Mouse (Mus musculus): ENCODE data around the gene Lrsam1. TPM values are rescaled to one million over a fixed set of nuclear protein-coding genes. Genes with fewer than 3 reads are reported as not detected.

The Lrsam1 gene
- total and polyA plus RNA-seq, 3 experiments = 5.0 to 9.5 (median 5.4) TPM

GRCm38 (mm10) chr2:32928235-32928946 is 33.0 kb downstream of the Lrsam1 start:
- Histone ChIP-seq H3K9me3 (replicated peaks; ENCODE audit: low read length) (no peaks in the 10 kb centered on the region), H3K27ac (ENCODE audit: insufficient read depth, low read depth) (no peak overlapping the region), H3K9ac (ENCODE audit: insufficient read depth, low read depth) (no peak overlapping the region), H3K4me3 (replicated peaks in 1 of 3; ENCODE audit: low read depth in 2 of 3, low read length in 2 of 3, poor library complexity in 1 of 3) (no peak overlapping the region), H3K27me3 (replicated peaks) (no peaks in the 10 kb centered on the region), H3K36me3 (replicated peaks in 1 of 2; ENCODE audit: control insufficient read depth in 1 of 2, insufficient read depth in 1 of 2, low read length in 1 of 2) (peaks cover 17 to 46% of the 10 kb centered on the region in 2 experiments), H3K79me2 (replicated peaks; ENCODE audit: control insufficient read depth, extremely low read depth, insufficient read depth, poor library complexity, severe bottlenecking) (no peaks in the 10 kb centered on the region), H3K4me1 (ENCODE audit: control insufficient read depth in 1 of 2, insufficient read depth in 2 of 2) (peaks cover 0 to 11% of the 10 kb centered on the region in 2 experiments; a peak in 1 of 4 replicates), H3K4me2 (ENCODE audit: insufficient read depth, low read depth, poor library complexity, severe bottlenecking) (no peak overlapping the region)
- TF ChIP-seq USF2 (conservative IDR thresholded peaks at IDR 0.05; ENCODE audit: low read depth, low read length) = no peak
- TF ChIP-seq CTCF (conservative IDR thresholded peaks at IDR 0.05 in 1 of 2, IDR thresholded peaks at IDR 0.05 in 1 of 2; ENCODE audit: low read depth in 2 of 2, low read length in 2 of 2) = peak; percentile 32 to 76; a peak in 3 of 4 replicates
- TF ChIP-seq SMC3 (IDR thresholded peaks at IDR 0.05; ENCODE audit: low read depth, low read length) = peak; percentile 47
- TF ChIP-seq RAD21 (IDR thresholded peaks at IDR 0.05; ENCODE audit: low read depth, low read length) = peak; percentile 73
- no peak for TF ChIP-seq MAFK (IDR thresholded peaks at IDR 0.05; ENCODE audit: insufficient replicate concordance, low read length)
- peak; percentile 55 for DNase-seq (ENCODE audit: extremely low read depth)
- dilution Hi-C loops (cut with MboI; ENCODE audit: extremely low pct_ligation_motif_present, extremely low pct_unique_long_range_greater_than_20kb, low sequenced_read_pairs) (no loop called here), in situ Hi-C loops (cut with MboI; ENCODE audit: low pct_ligation_motif_present, low pct_unique_long_range_greater_than_20kb, low sequenced_read_pairs) (no loop called here)

GRCm38 (mm10) chr2:32927624-32928234 is 33.7 kb downstream of the Lrsam1 start:
- Histone ChIP-seq H3K36me3 (replicated peaks in 1 of 2; ENCODE audit: control insufficient read depth in 1 of 2, insufficient read depth in 1 of 2, low read length in 1 of 2) (peaks cover 10 to 40% of the 10 kb centered on the region in 2 experiments), H3K27ac (ENCODE audit: insufficient read depth, low read depth) (no peak overlapping the region), H3K79me2 (replicated peaks; ENCODE audit: control insufficient read depth, extremely low read depth, insufficient read depth, poor library complexity, severe bottlenecking) (no peaks in the 10 kb centered on the region), H3K9me3 (replicated peaks; ENCODE audit: low read length) (no peaks in the 10 kb centered on the region), H3K4me2 (ENCODE audit: insufficient read depth, low read depth, poor library complexity, severe bottlenecking) (no peak overlapping the region), H3K9ac (ENCODE audit: insufficient read depth, low read depth) (no peak overlapping the region), H3K4me3 (replicated peaks in 1 of 3; ENCODE audit: low read depth in 2 of 3, low read length in 2 of 3, poor library complexity in 1 of 3) (no peak overlapping the region), H3K4me1 (ENCODE audit: control insufficient read depth in 1 of 2, insufficient read depth in 2 of 2) (peaks cover 0 to 11% of the 10 kb centered on the region in 2 experiments; a peak in 1 of 4 replicates), H3K27me3 (replicated peaks) (no peaks in the 10 kb centered on the region)
- in situ Hi-C loops (cut with MboI; ENCODE audit: low pct_ligation_motif_present, low pct_unique_long_range_greater_than_20kb, low sequenced_read_pairs) (no loop called here), dilution Hi-C loops (cut with MboI; ENCODE audit: extremely low pct_ligation_motif_present, extremely low pct_unique_long_range_greater_than_20kb, low sequenced_read_pairs) (no loop called here)
- TF ChIP-seq MAZ (IDR thresholded peaks at IDR 0.05; ENCODE audit: low read depth, low read length) (no peak), MYC (IDR thresholded peaks at IDR 0.05; ENCODE audit: low read depth, low read length) (no peak), SMC3 (IDR thresholded peaks at IDR 0.05; ENCODE audit: low read depth, low read length) (no peak), CHD1 (IDR thresholded peaks at IDR 0.05; ENCODE audit: low read depth, low read length) (no peak), JUN (IDR thresholded peaks at IDR 0.05; ENCODE audit: insufficient read depth, low read depth, low read length) (no peak), RAD21 (IDR thresholded peaks at IDR 0.05; ENCODE audit: low read depth, low read length) (no peak), MAX (IDR thresholded peaks at IDR 0.05; ENCODE audit: low read length) (no peak), BHLHE40 (IDR thresholded peaks at IDR 0.05; ENCODE audit: low read depth, low read length) (no peak), POLR2AphosphoS2 (IDR thresholded peaks at IDR 0.05; ENCODE audit: low read depth, low read length) (no peak), MEF2A (IDR thresholded peaks at IDR 0.05; ENCODE audit: borderline replicate concordance, low read depth, low read length) (no peak), E2F4 (IDR thresholded peaks at IDR 0.05; ENCODE audit: insufficient replicate concordance, low read depth, low read length) (no peak), USF2 (conservative IDR thresholded peaks at IDR 0.05; ENCODE audit: low read depth, low read length) (no peak), POLR2A (IDR thresholded peaks at IDR 0.05; ENCODE audit: low read depth, low read length) (no peak), ELF1 (IDR thresholded peaks at IDR 0.05; ENCODE audit: low read depth, low read length) (no peak)
- no peak for DNase-seq (ENCODE audit: extremely low read depth)
